Mouse (Mus musculus) yolk sac, embryonic 10.5 days (tissue): ENCODE measurements around the gene Vmn1r166.
"Not testable (repeated sequence)": the region's sequence is repeated elsewhere in the genome, so short reads cannot be mapped to it uniquely, and the experiment has no call there.

Experiments used
- DNase-seq: peaks from one replicate; pipeline ENCODE4 v3.0.0-alpha.2; 2017; ENCODE audit warnings: low spot score

Vmn1r166 gene

DNA sequence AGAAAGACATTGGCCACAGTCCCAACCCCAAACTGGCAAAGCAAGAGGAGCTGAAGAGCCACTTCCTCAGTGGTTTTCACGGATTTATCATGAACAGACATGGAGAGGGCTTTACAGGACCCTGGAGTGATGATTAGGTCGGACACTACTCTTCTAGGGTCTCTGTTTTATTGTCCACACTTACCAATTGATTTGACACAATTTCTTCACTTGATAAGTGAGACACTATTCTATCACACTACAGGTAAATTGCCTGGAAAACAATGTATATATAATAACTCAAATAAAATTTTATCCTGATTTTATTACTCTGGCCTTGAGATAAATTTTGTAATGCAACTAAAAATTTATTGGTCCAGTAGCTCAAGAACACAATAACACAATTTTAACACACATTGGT, at the start of gene Vmn1r166:
Gene Vmn1r166, minus strand, starts transcription at position 101 of the 400 bp plus-strand sequence.
- DNase-seq, result not testable (repeated sequence)

DNA sequence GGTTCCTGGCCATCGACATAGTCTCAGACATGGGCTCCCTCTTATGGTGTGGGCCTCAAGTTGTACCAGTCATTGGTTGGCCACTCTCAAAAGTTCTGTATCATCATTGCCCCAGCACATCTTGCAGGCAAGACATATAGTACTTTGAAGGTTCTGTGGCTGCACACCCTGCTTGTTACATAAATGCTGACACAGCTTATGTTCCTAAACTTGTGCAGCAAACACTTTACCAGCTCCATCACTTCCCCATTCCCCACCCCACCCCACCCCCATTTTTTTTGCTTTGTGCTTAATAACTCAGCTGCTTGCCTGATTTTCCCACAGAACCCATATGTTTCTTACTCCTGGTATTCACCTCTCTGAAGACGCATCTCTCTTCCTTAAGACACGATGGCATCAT, 49.4 kb upstream of the Vmn1r166 start, which contains the start of gene Nlrp4e:
Gene Nlrp4e, plus strand, starts transcription at position 301 of the 400 bp plus-strand sequence.
- DNase-seq, result not testable (repeated sequence)

DNA sequence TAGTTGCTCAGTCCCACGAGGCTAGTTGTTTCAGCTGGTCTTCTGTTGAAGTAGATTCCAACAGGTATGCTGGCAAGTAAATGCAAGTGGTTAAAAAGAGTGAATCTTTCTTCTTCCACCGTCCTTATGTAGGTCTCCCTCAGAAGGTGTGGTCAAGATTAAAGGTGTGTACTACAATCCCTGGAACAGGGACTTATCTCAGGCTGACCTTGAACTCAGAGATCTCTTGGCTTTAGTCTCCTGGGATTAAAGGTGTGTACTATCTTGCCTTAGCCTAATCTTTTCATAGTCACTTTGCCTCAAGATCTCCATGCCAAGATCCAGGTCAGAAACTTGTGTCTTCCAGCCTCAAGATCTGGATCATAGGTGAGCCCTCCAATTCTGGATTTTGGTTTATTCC, 27.3 kb upstream of the Vmn1r166 start, which contains the start of gene Gm6902:
Gene Gm6902, minus strand, starts transcription at position 101 of the 400 bp plus-strand sequence.
- DNase-seq, result not testable (repeated sequence)

DNA sequence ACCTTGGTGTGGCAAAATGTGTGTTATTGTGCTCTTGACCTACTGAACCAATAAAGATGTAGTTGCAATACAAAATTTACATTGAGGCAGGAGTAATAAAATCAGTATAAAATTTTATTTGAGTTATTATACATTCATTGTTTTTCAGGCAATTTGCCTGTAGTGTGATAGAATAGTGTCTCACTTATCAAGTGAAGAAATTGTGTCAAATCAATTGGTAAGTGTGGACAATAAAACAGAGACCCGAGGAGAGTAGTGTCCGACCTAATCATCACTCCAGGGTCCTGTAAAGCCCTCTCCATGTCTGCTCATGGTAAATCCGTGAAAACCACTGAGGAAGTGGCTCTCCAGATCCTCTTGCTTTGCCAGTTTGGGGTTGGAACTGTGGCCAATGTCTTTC, 34.5 kb downstream of the Vmn1r166 start, which contains the start of gene Vmn1r165:
Gene Vmn1r165, plus strand, starts transcription at position 301 of the 400 bp plus-strand sequence.
- DNase-seq, result not testable (repeated sequence)
